Mouse (Mus musculus) liver, embryonic 11.5 days (tissue): ENCODE results near the gene Gjc2. TPM values are rescaled to one million over a fixed set of nuclear protein-coding genes. Genes with fewer than 3 reads are reported as not detected.

Experiments
- ATAC-seq: fragments of 200-750 bp; cut with Nextera tagmentation; replicated peaks from 2 replicates; pipeline ENCODE4 v1.8.0; 2017; ENCODE audit warnings: moderate number of reproducible peaks, mild to moderate bottlenecking, moderate TSS enrichment, moderate library complexity; ENCODE audit not compliant: low FRiP score
- DNase-seq: peaks from one replicate; pipeline ENCODE4 v3.0.0-alpha.2; 2017; ENCODE audit warnings: low spot score
- H3K27ac ChIP-seq: fragments of 300-500 bp; sonication (generic); 2 replicates; pipeline ENCODE4 v1.5.1; 2014; ENCODE audit warnings: mild to moderate bottlenecking, low read depth, low read length, control low read depth
- H3K27me3 ChIP-seq: fragments of 300-500 bp; sonication (generic); replicated peaks from 2 replicates; pipeline ENCODE4 v1.6.1; 2014; ENCODE audit warnings: low read length, mixed read lengths; ENCODE audit not compliant: control insufficient read depth, insufficient read depth
- H3K36me3 ChIP-seq: fragments of 300-500 bp; sonication (generic); 2 replicates; pipeline ENCODE4 v1.6.1; 2014; ENCODE audit warnings: mild to moderate bottlenecking, low read length, moderate library complexity, mixed read lengths; ENCODE audit not compliant: control insufficient read depth, insufficient read depth
- H3K4me1 ChIP-seq: fragments of 300-500 bp; sonication (generic); replicated peaks from 2 replicates; pipeline ENCODE4 v1.6.1; 2014; ENCODE audit warnings: low read length, mixed read lengths; ENCODE audit not compliant: control insufficient read depth, insufficient read depth
- H3K4me2 ChIP-seq: fragments of 300-500 bp; sonication (generic); 2 replicates; pipeline ENCODE4 v1.6.1; 2014; ENCODE audit warnings: mild to moderate bottlenecking, control low read depth, moderate library complexity
- H3K4me3 ChIP-seq: fragments of 300-500 bp; sonication (generic); 2 replicates; pipeline ENCODE4 v1.5.1; 2014; ENCODE audit warnings: low read depth, low read length, control low read depth
- H3K9ac ChIP-seq: fragments of 300-500 bp; sonication (generic); 2 replicates; pipeline ENCODE4 v1.6.1; 2014; ENCODE audit warnings: low read depth, low read length, control low read depth
- H3K9me3 ChIP-seq: fragments of 300-500 bp; sonication (generic); 2 replicates; pipeline ENCODE4 v1.6.1; 2016; ENCODE audit warnings: low read length, inconsistent platforms, mixed read lengths; ENCODE audit not compliant: control insufficient read depth
- WGBS: fragments of 180-500 bp; shearing (Covaris S2); extraction: QIAGEN DNeasy Blood & Tissue Kit; methylation state at CpG from one replicate; pipeline ENCODE4 v1.1.7; 2014; 5-methylcytosine and 5-hydroxymethylcytosine counted together
- polyA plus RNA-seq: library from polyadenylated mRNA; unstranded; fragments of >200 nt; fragmentation: Nextera tagmentation; extraction: Ambion mirVana; gene quantifications from 2 replicates; pipeline ENCODE4 v1.2.1, GENCODE M21; 2014

Gene Gjc2
- 0.07 TPM in 1 of 2 replicates, not detected in the other for polyA plus RNA-seq

- peaks cover 8% of the 10 kb centered on the region; the same call in 1 of the 2 replicates for H3K4me1 ChIP-seq
- no peak for ATAC-seq
- H3K4me2 ChIP-seq: no peak within 1 kb of the TSS
- no peak within 1 kb of the TSS for H3K9ac ChIP-seq
- H3K9me3 ChIP-seq: no peaks in the 10 kb centered on the region
- no peak within 1 kb of the TSS; the same call in 1 of the 2 replicates for H3K27ac ChIP-seq
- H3K4me3 ChIP-seq: no peak within 1 kb of the TSS
- DNase-seq: no peak
- peaks cover 21% of the 10 kb centered on the region for H3K27me3 ChIP-seq
- 62% methylated on average over 3 of the region's 3 CpGs for WGBS
- H3K36me3 ChIP-seq: peaks cover 14% of the 10 kb centered on the region
Observed at GRCm38 (mm10) chr11:59182864-59183331, at the start of gene Gjc2. TSS of gene Gjc2 (minus strand) at chr11:59183213.

GRCm38 (mm10) chr11:59232797-59233196 is 49.8 kb upstream of the Gjc2 start:
- peaks cover 7% of the 10 kb centered on the region for H3K4me1 ChIP-seq
- no peak overlapping the region for H3K27ac ChIP-seq
- ATAC-seq (no peak), DNase-seq (no peak)
- H3K4me3 ChIP-seq: no peak overlapping the region
- H3K4me2 ChIP-seq: no peak overlapping the region
- H3K9me3 ChIP-seq: no peaks in the 10 kb centered on the region
- 60% methylated on average over 2 of the region's 2 CpGs for WGBS
- H3K27me3 ChIP-seq: no peaks in the 10 kb centered on the region
- H3K9ac ChIP-seq: no peak overlapping the region
- H3K36me3 ChIP-seq: no peaks in the 10 kb centered on the region

- peak; percentile 74 for DNase-seq
- H3K4me1 ChIP-seq: peaks cover 23% of the 10 kb centered on the region
- no peak overlapping the region for H3K27ac ChIP-seq
- WGBS: 13% methylated on average over 7 of the region's 7 CpGs
- H3K9ac ChIP-seq: no peak overlapping the region
- ATAC-seq: no peak
- H3K36me3 ChIP-seq: no peaks in the 10 kb centered on the region
- H3K4me2 ChIP-seq: no peak overlapping the region
- no peaks in the 10 kb centered on the region for H3K27me3 ChIP-seq
- H3K9me3 ChIP-seq: no peaks in the 10 kb centered on the region
- H3K4me3 ChIP-seq: no peak overlapping the region
Observed at GRCm38 (mm10) chr11:59230144-59230760, 47.2 kb upstream of the Gjc2 start.

GRCm38 (mm10) chr11:59228122-59228953 is 45.3 kb upstream of the Gjc2 start, which contains the start of gene Arf1:
TSS of gene Arf1 (minus strand) at chr11:59228270.
- peak; percentile 95 for ATAC-seq
- Histone ChIP-seq H3K9ac (peak within 1 kb of the TSS; percentile 92), H3K9me3 (no peaks in the 10 kb centered on the region), H3K4me1 (peaks cover 42% of the 10 kb centered on the region), H3K27me3 (no peaks in the 10 kb centered on the region), H3K27ac (peak within 1 kb of the TSS; percentile 91), H3K4me3 (peak within 1 kb of the TSS; percentile 86), H3K4me2 (peak within 1 kb of the TSS; percentile 98), H3K36me3 (0 out of 2 replicates have a peak, but pooled peaks cover 3% of the 10 kb centered on the region)
- 3% methylated on average over 58 of the region's 59 CpGs for WGBS
- peak; percentile 95 for DNase-seq

GRCm38 (mm10) chr11:59227604-59228121 is 44.6 kb upstream of the Gjc2 start:
- WGBS: under 1% methylated on average over 50 of the region's 51 CpGs
- ATAC-seq: peak; percentile 59
- Histone ChIP-seq H3K9me3 (no peaks in the 10 kb centered on the region), H3K4me3 (peak overlapping the region; percentile 86), H3K9ac (peak overlapping the region; percentile 92), H3K4me1 (peaks cover 48% of the 10 kb centered on the region), H3K27me3 (no peaks in the 10 kb centered on the region), H3K4me2 (peak overlapping the region; percentile 98), H3K36me3 (0 out of 2 replicates have a peak, but pooled peaks cover 3% of the 10 kb centered on the region), H3K27ac (peak overlapping the region; percentile 91)
- DNase-seq: peak; percentile 43

DNA sequence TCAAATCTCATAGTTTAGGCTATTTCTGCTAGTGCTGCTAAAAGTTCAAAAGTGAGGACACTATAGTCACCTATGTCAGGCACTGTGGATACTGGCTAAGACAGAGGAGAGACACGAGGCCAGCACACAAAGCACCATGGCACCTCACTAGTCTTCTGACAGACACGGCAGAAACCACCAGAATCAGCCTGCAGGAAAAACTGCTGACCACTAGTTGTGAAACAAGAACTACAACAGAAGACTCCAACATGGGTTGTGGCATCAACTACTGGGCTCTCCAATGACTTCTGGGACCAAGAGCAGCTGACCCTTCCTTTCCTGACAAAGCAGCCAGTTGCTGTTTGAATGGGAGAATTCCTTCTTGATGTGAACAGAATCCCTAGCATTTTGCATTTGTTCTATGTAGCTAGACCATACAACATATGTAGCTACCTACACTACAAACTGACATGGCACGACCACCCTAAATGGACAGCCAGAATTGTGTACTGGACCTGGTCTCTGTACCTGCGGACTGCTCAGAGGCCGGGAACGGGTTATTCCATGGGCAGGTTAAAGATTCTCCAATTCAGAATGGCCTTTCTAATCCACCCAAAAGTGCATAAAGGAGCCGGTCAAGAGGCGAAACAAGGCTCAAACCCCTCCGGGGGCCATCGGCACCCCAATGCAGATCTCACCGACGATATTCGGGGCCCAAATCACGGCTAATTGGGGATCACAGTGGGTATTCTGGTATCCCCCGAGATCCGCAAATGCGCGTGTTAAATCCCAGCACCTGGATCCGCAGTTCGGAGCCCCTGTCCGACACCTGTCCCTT is 44.0 kb upstream of the Gjc2 start:
- Histone ChIP-seq H3K4me1 (peaks cover 55% of the 10 kb centered on the region), H3K9ac (peak overlapping the region; percentile 92), H3K4me2 (peak overlapping the region; percentile 98), H3K27ac (peak overlapping the region; percentile 91), H3K4me3 (peak overlapping the region; percentile 86), H3K27me3 (no peaks in the 10 kb centered on the region), H3K9me3 (no peaks in the 10 kb centered on the region), H3K36me3 (peaks cover 4% of the 10 kb centered on the region; the same call in 1 of the 2 replicates)
- 4% methylated on average over 21 of the region's 21 CpGs for WGBS
- ATAC-seq (no peak), DNase-seq (no peak)

- no peaks in the 10 kb centered on the region for H3K27me3 ChIP-seq
- DNase-seq (no peak), ATAC-seq (no peak)
- H3K4me3 ChIP-seq: peak overlapping the region; percentile 86
- H3K4me1 ChIP-seq: peaks cover 58% of the 10 kb centered on the region
- H3K4me2 ChIP-seq: peak overlapping the region; percentile 98
- H3K9ac ChIP-seq: peak overlapping the region; percentile 92
- no peaks in the 10 kb centered on the region for H3K9me3 ChIP-seq
- peaks cover 8% of the 10 kb centered on the region for H3K36me3 ChIP-seq
- 49% methylated on average over 3 of the region's 3 CpGs for WGBS
- H3K27ac ChIP-seq: no peak overlapping the region
Observed at GRCm38 (mm10) chr11:59226251-59226650, 43.2 kb upstream of the Gjc2 start.

- WGBS: 40% methylated on average over 2 of the region's 2 CpGs
- no peak for DNase-seq
Observed at GRCm38 (mm10) chr11:59225167-59225566, 42.2 kb upstream of the Gjc2 start.

More at GRCm38 (mm10) chr11:59225167-59225566, 42.2 kb upstream of the Gjc2 start:
- Histone ChIP-seq H3K9me3 (no peaks in the 10 kb centered on the region), H3K27me3 (no peaks in the 10 kb centered on the region), H3K36me3 (peaks cover 9% of the 10 kb centered on the region), H3K4me1 (peaks cover 66% of the 10 kb centered on the region), H3K4me2 (peak overlapping the region; percentile 98), H3K27ac (no peak overlapping the region), H3K4me3 (no peak overlapping the region), H3K9ac (no peak overlapping the region)
- no peak for ATAC-seq
